Mouse (Mus musculus) heart, postnatal 10 days (tissue): ENCODE measurements at regions not wholly inside any gene's neighbourhood (a gene's known extent, or its start where the extent isn't known, plus 50 kb on each side); places are given as distances from the start of the nearest gene placed in this dataset.

Source experiments
- DNase-seq, 2 experiments: peaks; one replicate each; pipeline ENCODE4 v3.0.0; 2021
- intact Hi-C: fragments of 180-260 bp; cut with DNase I; formaldehyde crosslinking; loops from one replicate; pipeline ENCODE4 v1.15.1; 2025

DNA sequence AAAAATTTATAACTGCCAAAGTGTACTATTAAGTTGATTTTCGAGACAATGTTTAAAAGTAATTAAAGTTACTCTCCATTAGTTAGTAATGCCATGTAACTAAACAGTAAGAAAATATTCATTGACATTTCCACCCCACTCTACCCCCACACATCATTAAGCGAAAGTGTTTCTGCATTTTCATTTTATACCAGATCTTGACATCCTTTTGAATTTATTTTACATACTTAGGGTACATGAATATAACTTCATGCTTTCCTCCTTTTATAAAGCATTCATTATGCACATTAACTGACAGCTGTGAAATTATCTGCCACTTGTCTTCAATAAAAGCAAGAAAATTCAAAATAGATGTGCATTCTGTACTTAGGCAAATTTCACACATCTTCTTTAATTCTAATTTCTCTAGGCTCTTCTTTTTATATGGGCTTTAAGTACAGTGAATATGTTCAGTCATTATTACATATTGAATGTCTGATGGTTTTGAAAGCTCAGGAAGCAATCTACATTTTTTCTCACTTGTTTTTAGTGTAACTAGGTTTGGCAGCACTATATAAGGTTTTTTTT lies 526.5 kb downstream of the Epha5 start:
- DNase-seq: no peak
- intact Hi-C loops: no loop called here

DNA sequence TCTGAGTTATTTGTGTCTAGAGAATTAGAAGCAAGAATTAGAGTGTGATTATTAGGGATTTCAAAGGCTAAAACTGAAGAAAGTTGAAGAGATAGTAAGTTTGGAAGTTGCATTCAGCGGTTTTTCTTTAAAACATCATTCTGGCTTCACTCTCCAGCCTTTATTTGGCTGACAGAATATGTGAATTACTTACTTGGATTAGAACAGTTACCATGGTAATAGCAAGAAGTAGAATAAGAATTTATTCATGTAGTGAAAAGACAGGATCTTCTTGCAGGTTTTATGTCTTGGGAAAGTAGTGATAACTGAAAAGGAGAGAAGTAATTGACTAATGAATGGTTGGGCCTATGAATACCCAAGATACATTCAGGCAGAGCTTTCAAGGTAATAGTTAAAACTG lies 517.1 kb upstream of the Tecrl start:
- no peak for DNase-seq
- intact Hi-C loops: no loop called here

- intact Hi-C loops: no loop called here
- no peak for DNase-seq
These were observed 513.4 kb upstream of the Tecrl start for GRCm38 (mm10) chr5:83868359-83868758.

GRCm38 (mm10) chr5:83861674-83862073 lies 506.7 kb upstream of the Tecrl start:
- no peak for DNase-seq
- intact Hi-C loops: no loop called here

- intact Hi-C loops: no loop called here
- DNase-seq: no peak
These were observed 497.0 kb upstream of the Tecrl start for GRCm38 (mm10) chr5:83852022-83852421.

GRCm38 (mm10) chr5:83826561-83826960 lies 471.6 kb upstream of the Tecrl start:
- intact Hi-C loops: no loop called here
- DNase-seq: no peak

DNA sequence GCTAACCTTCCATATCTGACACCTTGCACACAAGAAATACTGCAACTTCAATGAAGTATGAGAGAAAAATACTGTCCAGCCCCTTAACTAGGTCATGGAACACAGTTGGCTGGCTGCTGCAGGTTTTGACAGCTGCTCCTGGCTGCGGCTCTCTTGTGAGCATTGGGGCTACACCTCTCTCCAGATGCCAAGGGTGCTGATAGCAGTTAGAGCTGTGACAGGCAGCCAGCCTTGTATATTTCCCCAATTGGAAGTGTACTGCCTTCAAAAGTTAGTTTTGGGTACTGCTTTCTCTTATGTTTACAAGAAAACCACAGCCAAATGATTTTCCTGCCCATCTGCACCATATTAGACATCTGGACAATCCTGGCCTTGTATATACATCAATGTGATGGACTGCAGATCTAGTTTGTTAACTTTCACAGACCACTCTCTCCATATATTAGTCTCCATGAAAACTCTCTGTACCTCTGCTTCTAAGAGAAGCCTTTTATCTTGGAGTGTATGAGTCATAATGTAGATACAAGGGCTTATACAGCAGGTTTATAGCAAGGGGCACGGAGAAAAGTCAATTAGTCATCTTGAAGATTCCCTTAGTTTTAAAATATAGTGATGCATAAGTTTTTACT lies 470.0 kb upstream of the Tecrl start:
- DNase-seq: peak; percentile 1 to 4
- intact Hi-C loops: no loop called here

DNA sequence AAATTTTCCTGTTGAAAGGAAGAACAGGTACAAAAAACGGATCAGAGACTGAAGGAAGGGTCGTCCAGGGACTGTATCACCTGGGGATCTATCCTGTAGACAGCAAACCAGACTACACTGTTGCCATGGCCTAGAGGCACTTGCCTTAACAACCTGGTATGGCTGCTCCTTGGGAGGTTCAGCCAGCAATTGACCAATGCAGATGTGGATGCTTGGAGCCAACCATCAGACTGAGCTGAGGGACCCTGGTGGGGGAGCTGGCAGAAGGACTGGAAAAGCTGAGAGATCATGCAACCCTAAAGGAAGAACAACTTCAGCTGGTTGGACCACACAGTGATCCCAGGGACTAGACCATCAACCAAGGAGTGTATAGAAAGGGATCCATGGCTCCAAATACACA lies 456.3 kb upstream of the Tecrl start:
- no peak for DNase-seq
- intact Hi-C loops: no loop called here

DNA sequence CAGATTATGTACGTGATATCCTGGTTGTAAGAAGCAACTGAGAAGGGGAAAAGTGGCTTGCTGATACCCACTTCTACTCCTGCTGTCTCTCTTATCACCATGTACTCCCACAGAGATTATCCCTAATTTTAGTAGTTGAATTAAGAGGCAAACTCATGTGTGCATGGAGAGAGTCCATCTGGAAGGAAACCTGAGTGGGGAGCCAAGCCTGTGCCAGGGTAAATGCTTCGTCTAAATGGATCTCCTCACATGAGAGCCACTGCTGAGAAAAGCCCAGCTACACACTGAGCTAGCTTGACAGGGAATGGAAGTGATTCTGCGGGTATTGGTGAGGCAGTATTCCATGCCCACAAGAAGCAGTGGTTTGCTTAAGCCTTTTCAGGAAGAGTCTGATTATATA lies 445.0 kb upstream of the Tecrl start:
- DNase-seq: no peak
- intact Hi-C loops: no loop called here

DNA sequence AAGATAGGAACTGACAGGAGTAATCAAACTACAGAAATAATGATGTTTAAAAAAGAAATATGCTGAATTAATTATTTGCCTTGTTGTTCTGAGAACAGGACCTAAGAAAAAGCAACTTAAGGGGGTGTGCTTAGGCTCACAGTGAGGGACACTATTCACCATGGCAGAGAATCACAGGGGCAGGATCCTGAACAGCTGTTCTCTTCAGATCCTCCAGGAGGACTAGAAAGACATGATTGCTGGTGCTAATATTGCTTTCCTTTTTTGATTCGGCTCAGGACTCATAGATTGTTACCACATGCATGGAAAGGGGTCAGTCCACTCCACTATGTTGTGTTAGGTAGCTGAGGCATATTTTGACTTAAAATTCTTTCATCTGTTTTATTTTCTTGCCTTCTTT lies 425.4 kb upstream of the Tecrl start:
- intact Hi-C loops: no loop called here
- no peak for DNase-seq

DNA sequence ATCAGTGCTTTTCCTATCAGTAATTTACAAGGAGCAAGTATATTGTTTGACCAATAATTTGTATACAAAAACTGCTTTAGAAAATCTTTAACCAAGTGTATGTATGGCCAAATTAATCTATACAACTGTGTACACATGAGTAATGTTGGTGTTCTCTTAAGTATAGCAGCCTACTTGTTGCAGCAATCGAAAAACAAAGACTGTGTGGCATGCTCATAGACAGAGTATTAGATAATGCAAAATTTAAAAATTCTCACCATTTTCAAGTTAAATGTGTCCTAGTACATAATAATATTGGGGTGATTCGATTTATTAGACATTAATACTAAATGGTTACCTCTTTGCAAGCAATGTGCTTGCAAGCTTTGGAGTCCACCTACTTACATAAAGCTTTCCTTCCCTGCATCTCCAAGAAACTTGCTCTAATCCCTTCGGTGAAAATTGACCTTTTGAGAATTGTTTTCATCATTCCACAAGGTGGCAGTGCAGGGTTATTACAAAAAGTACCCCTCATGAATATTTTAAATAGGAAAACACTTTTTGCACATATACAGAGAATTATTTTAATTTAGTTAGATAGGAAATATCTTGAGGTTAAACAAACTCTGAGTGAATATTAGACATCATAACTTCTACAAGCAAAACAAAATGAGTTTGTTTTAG lies 423.4 kb upstream of the Tecrl start:
- peak in 1 of 2 experiments; percentile 6 for DNase-seq
- intact Hi-C loops: no loop called here

DNA sequence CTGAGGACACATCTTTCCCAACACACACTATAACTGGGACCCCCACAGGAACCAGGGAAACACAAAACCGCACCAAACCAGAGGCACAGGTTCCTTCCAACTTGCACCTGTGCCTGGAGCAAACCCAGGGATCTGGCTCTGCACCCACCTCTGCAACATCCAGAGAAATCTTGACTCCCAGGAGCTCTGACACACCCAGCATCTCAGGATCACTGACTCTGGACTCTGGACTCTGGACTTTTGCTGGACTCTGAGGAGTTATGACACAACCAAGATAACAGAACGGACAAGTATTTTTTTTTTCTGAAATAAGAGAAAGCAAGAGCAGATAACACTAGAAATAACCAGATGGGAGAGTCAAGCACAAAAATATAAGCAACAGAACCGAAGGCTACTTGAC lies 386.9 kb upstream of the Tecrl start:
- no peak for DNase-seq
- intact Hi-C loops: no loop called here

DNA sequence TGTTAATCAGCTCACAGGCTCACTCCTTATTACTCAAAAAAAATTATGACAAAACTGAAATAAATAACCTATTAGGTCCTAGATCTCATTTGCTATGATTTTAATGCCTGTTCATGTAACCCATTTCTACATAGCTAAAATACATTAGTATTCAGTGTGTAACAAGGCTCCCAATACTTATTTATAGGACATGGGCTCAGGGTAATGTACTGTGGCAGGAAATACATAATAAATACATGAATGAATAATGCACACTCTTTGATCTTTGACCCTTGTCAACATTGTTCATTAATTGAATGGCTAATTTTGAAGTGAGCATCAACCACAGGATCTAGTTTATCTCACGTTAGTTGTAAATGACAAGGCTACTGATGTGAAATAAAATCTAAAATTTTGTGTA lies 340.4 kb upstream of the Tecrl start:
- DNase-seq: no peak
- intact Hi-C loops: no loop called here

DNA sequence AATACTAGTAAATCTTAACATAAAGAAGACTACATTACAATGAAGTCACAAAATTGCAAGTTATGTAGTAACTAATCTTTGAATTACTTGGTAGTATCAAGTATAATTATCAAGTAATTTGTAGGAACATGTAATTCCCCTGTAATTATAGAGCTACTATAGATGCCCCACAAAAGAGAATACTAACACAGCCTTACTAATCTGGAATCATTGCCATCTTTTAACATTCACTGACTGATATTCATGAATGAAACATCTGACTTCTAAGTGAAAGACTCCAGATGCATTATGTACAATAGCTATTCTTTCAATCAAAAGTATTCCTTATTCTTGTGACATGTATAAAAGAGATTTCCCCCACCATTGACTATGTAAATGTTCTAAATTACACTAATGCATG lies 337.3 kb upstream of the Tecrl start:
- intact Hi-C loops: no loop called here
- DNase-seq: no peak

- DNase-seq: no peak
- intact Hi-C loops: no loop called here
These were observed 323.4 kb upstream of the Tecrl start for GRCm38 (mm10) chr5:83678373-83678772.

- intact Hi-C loops: no loop called here
- no peak for DNase-seq
These were observed 304.1 kb upstream of the Tecrl start for GRCm38 (mm10) chr5:83659091-83659490.

GRCm38 (mm10) chr5:83651329-83651728 lies 296.3 kb upstream of the Tecrl start:
- DNase-seq: no peak
- intact Hi-C loops: no loop called here

DNA sequence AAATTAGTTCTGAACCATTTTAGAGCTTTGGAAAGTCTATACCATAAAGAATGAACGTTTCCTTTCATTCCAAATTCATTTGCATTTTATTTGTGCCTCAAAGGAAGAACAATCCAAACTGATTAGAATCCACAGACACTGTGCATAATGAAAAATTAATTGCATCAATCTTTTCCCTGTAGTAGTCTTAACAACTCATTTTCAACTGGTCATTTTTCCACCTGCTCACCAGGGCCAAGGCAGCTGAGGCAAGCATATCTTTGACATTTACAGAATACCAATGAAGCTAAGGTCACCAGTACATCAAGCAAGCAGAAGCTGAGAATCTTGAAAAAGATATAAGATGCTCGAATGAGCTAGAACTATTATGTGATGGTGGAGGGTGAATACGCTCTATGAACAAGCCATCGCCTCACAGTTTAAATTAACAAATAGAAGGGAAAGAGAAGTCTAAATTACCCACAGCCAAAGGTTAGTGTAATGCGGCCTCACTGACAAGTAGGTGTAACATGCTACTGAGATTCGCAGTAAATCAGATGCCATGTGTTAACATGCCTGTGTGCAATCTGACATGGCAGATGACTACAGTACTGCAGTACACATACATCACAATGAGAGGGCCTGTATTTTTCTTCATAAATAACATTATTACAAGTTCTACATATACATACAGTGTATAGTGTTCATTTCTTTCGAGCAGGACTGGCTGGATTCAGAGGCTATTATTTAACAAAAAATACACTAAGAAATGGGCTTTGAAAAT lies 267.8 kb upstream of the Tecrl start:
- no peak for DNase-seq
- intact Hi-C loops: no loop called here

- DNase-seq: no peak
- intact Hi-C loops: no loop called here
These were observed 255.8 kb upstream of the Tecrl start for GRCm38 (mm10) chr5:83610777-83611176.

- intact Hi-C loops: no loop called here
- DNase-seq: no peak
These were observed 238.3 kb upstream of the Tecrl start for GRCm38 (mm10) chr5:83593289-83593610.

DNA sequence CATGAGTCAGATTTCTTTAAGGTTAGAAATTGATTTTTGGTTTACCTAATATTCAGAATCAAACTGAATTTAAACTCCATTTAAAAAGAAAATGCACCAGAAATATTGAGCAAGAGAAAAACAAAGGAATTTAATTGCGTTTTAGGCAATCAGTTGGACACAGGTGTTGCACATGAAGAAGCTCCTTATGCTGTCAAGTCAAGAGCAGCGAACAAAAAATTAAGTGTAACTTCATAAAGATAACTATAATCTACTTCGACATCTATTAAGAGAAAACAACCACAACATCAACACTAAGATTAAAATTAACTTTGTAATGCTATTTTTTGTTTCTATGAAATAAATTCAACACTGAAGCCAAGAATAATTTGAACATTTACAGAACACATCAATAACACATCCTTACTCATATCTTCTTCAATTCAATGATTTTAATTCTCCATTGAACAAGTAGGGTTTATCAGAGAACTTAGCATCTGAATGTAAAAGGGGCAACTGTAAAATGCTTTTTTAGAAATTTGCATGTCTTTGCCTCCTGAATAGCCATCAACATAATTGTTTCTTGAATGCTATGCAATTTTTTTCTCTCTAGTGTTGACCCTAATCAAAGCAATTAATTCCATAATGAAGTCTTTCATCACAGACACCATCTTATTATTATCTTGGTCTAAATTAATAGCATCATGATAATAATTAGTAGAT lies 237.7 kb upstream of the Tecrl start:
- intact Hi-C loops: no loop called here
- no peak for DNase-seq
